Mouse (Mus musculus): ENCODE data around the gene 1700113H08Rik. TPM values are rescaled to one million over a fixed set of nuclear protein-coding genes. Genes with fewer than 3 reads are reported as not detected.

1700113H08Rik gene
- not detected in 2 replicates for polyA plus RNA-seq (2011; ENCODE audit: insufficient read depth, insufficient read length, low replicate concordance, missing spikeins)

DNA sequence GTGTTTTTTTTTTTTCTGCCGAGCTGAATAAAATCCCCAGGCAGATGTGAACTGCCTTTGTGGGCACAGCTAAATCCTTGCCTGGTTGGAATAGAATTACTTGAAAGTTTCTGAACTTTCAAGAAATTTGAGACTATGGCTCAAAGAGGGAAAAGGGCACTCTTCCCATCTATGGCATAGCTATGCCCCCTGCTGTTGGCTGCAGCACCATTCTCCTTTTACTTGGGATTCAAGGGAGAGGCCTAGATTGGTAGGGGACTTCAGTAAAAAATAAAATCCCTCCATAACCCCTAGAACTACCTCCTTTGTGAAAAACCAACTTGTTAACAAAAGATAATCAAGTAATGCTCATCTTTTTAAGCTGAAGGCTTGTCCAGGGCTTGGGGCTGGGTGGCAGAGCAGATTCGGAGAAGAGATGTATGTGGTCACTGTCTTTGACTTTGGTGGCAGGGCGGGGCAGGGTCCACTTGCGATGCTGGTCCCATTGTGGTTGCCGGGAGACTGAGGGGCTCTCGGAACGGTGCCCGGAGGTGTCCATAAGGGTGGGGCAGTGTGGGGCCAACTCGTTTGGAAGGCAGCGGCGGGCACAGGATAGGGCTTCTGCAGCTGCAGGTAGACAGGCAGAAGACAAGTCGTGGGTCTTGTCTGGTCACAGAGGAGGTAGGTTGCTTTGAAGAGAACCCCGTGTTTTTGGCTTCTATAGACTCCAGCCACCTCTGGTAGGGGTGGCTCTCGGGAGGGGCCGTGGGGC lies at the start of gene 1700113H08Rik:
1700113H08Rik (plus strand) TSS at position 546 of the 751 bp plus-strand sequence.
- no peak within 1 kb of the TSS for H3K4me3 ChIP-seq (replicated peaks; ENCODE audit: control insufficient read depth, low read depth, low read length)
- no peaks in the 10 kb centered on the region for H3K4me1 ChIP-seq (ENCODE audit: control insufficient read depth, insufficient read depth, low read length)
- WGBS, result 29% methylated on average over 15 of the region's 15 CpGs

GRCm38 (mm10) chr10:87008215-87008499 lies 49.7 kb upstream of the 1700113H08Rik start:
- Histone ChIP-seq H3K4me1 (ENCODE audit: control insufficient read depth, insufficient read depth, low read length) (no peaks in the 10 kb centered on the region), H3K4me3 (replicated peaks; ENCODE audit: control insufficient read depth, low read depth, low read length) (no peak overlapping the region), H3K27ac (ENCODE audit: control insufficient read depth, insufficient read depth, low read depth, low read length, poor library complexity) (no peak overlapping the region)
- TF ChIP-seq CTCF (IDR thresholded peaks at IDR 0.05; ENCODE audit: control insufficient read depth, insufficient read depth, low read length), result no peak
- TF ChIP-seq POLR2A (IDR thresholded peaks at IDR 0.05; ENCODE audit: borderline replicate concordance, control insufficient read depth, low read depth, low read length), result no peak
- WGBS, result 68% methylated on average over 3 of the region's 3 CpGs

More for the DNA sequence above, at the start of gene 1700113H08Rik:
- H3K27ac ChIP-seq (ENCODE audit: control insufficient read depth, insufficient read depth, low read depth, low read length, poor library complexity), result no peak within 1 kb of the TSS; the same call in 1 of the 2 replicates
- no peak for TF ChIP-seq POLR2A (IDR thresholded peaks at IDR 0.05; ENCODE audit: borderline replicate concordance, control insufficient read depth, low read depth, low read length)
- no peak for TF ChIP-seq CTCF (IDR thresholded peaks at IDR 0.05; ENCODE audit: control insufficient read depth, insufficient read depth, low read length)

DNA sequence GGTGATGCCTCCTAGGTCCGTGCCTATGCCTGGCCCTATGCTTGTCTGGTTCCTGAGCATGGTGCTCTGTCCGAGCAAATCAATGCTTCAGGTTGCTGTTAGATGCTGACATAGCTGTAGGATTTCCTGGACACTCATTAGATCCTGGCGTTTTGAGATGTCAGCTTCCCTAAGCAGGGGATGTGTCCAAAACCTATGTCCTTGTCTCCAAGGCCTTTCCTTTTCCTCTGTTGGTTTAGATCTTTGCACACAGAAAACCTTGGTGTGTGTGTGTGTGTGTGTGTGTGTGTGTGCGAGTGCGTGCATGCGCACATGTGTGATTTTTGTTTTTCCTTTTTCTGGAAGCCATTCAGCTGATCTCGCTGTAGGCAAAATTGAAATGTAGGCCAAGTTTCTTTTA lies 45.8 kb upstream of the 1700113H08Rik start:
- TF ChIP-seq CTCF (IDR thresholded peaks at IDR 0.05; ENCODE audit: control insufficient read depth, insufficient read depth, low read length) (no peak), POLR2A (IDR thresholded peaks at IDR 0.05; ENCODE audit: borderline replicate concordance, control insufficient read depth, low read depth, low read length) (no peak)
- WGBS, result 81% methylated on average over 7 of the region's 7 CpGs
- Histone ChIP-seq H3K4me3 (replicated peaks; ENCODE audit: control insufficient read depth, low read depth, low read length) (no peak overlapping the region), H3K27ac (ENCODE audit: control insufficient read depth, insufficient read depth, low read depth, low read length, poor library complexity) (no peak overlapping the region), H3K4me1 (ENCODE audit: control insufficient read depth, insufficient read depth, low read length) (no peaks in the 10 kb centered on the region)

DNA sequence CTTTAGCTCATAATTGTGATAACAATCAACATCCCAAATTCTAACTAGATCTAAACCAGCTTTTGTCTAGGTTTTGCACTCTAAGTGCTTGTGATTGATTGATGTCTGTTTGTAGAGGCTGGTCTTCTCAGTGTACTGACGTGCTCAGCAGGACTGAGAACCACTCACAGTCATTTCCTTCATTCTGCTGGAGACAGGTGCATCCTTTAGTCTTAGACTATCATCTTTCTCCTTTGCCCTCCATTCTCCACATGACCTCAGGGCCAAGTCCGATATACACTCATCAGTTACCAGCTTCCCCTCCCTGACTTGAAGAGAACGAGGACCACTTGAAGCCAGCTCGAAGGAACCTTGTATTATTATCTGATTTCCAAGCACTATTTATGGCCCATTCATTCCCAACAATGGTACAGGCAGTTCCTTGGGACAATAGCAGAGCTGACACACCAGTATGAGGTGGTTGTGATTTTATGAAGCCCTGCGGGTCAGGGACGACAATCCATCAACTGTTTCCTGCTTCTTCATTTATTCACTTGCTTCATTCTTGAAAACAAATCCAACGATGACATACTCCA lies 43.4 kb upstream of the 1700113H08Rik start:
- TF ChIP-seq CTCF (IDR thresholded peaks at IDR 0.05; ENCODE audit: control insufficient read depth, insufficient read depth, low read length) (no peak), POLR2A (IDR thresholded peaks at IDR 0.05; ENCODE audit: borderline replicate concordance, control insufficient read depth, low read depth, low read length) (no peak)
- Histone ChIP-seq H3K27ac (ENCODE audit: control insufficient read depth, insufficient read depth, low read depth, low read length, poor library complexity) (no peak overlapping the region), H3K4me3 (replicated peaks; ENCODE audit: control insufficient read depth, low read depth, low read length) (no peak overlapping the region), H3K4me1 (ENCODE audit: control insufficient read depth, insufficient read depth, low read length) (no peaks in the 10 kb centered on the region)
- 60% methylated on average over 7 of the region's 7 CpGs for WGBS

GRCm38 (mm10) chr10:87015403-87015802 lies 42.4 kb upstream of the 1700113H08Rik start:
- H3K4me1 ChIP-seq (ENCODE audit: control insufficient read depth, insufficient read depth, low read length), result no peaks in the 10 kb centered on the region
- H3K27ac ChIP-seq (ENCODE audit: control insufficient read depth, insufficient read depth, low read depth, low read length, poor library complexity), result no peak overlapping the region
- TF ChIP-seq POLR2A (IDR thresholded peaks at IDR 0.05; ENCODE audit: borderline replicate concordance, control insufficient read depth, low read depth, low read length), result no peak
- TF ChIP-seq CTCF (IDR thresholded peaks at IDR 0.05; ENCODE audit: control insufficient read depth, insufficient read depth, low read length), result no peak
- WGBS, result 55% methylated on average over 5 of the region's 5 CpGs
- H3K4me3 ChIP-seq (replicated peaks; ENCODE audit: control insufficient read depth, low read depth, low read length), result no peak overlapping the region

DNA sequence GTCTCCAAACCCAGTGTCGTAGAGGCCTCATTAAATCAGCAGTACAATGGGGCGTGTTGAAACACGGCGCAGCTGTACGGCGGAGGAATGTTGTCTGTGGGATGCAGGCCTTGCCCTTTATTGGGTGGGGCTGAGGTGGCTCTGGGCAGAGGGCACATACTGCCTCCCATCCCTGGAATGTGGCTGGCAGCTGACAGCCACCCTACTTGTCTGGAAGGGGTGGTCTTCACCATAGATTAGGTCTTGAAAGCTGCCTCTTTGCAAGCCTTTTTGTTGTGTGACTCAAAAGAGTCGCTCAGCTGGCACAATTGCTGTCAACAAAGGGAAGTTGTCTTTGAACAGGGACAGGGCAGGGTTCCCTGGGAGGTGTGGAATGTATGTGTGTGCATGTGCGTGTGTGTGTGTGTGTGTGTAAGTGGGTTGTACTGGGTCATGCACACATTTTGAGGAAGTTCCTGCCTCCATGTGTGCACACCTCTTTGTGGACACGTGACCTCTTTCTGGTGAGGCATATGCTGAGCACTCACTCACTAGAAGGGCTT lies 41.6 kb upstream of the 1700113H08Rik start:
- WGBS, result 68% methylated on average over 9 of the region's 9 CpGs
- Histone ChIP-seq H3K27ac (ENCODE audit: control insufficient read depth, insufficient read depth, low read depth, low read length, poor library complexity) (no peak overlapping the region), H3K4me3 (replicated peaks; ENCODE audit: control insufficient read depth, low read depth, low read length) (no peak overlapping the region), H3K4me1 (ENCODE audit: control insufficient read depth, insufficient read depth, low read length) (no peaks in the 10 kb centered on the region)
- TF ChIP-seq CTCF (IDR thresholded peaks at IDR 0.05; ENCODE audit: control insufficient read depth, insufficient read depth, low read length), result no peak
- no peak for TF ChIP-seq POLR2A (IDR thresholded peaks at IDR 0.05; ENCODE audit: borderline replicate concordance, control insufficient read depth, low read depth, low read length)

- WGBS, result 72% methylated on average over 9 of the region's 9 CpGs
- no peak for TF ChIP-seq POLR2A (IDR thresholded peaks at IDR 0.05; ENCODE audit: borderline replicate concordance, control insufficient read depth, low read depth, low read length)
- Histone ChIP-seq H3K4me1 (ENCODE audit: control insufficient read depth, insufficient read depth, low read length) (no peaks in the 10 kb centered on the region), H3K4me3 (replicated peaks; ENCODE audit: control insufficient read depth, low read depth, low read length) (no peak overlapping the region), H3K27ac (ENCODE audit: control insufficient read depth, insufficient read depth, low read depth, low read length, poor library complexity) (no peak overlapping the region)
Measured at GRCm38 (mm10) chr10:87018876-87019275, 39.0 kb upstream of the 1700113H08Rik start.

- TF ChIP-seq CTCF (IDR thresholded peaks at IDR 0.05; ENCODE audit: control insufficient read depth, insufficient read depth, low read length) (no peak), POLR2A (IDR thresholded peaks at IDR 0.05; ENCODE audit: borderline replicate concordance, control insufficient read depth, low read depth, low read length) (no peak)
- Histone ChIP-seq H3K4me3 (replicated peaks; ENCODE audit: control insufficient read depth, low read depth, low read length) (no peak overlapping the region), H3K27ac (ENCODE audit: control insufficient read depth, insufficient read depth, low read depth, low read length, poor library complexity) (no peak overlapping the region), H3K4me1 (ENCODE audit: control insufficient read depth, insufficient read depth, low read length) (no peaks in the 10 kb centered on the region)
- WGBS, result 57% methylated on average over 16 of the region's 16 CpGs
Measured at GRCm38 (mm10) chr10:87020711-87021110, 37.1 kb upstream of the 1700113H08Rik start.

Measured in bone marrow, adult 2 months (tissue).